Mouse (Mus musculus) hindbrain, embryonic 15.5 days (tissue): ENCODE measurements around the gene Tmprss9. TPM values are rescaled to one million over a fixed set of nuclear protein-coding genes. Genes with fewer than 3 reads are reported as not detected.

Experiments used
- ATAC-seq: fragments of 200-750 bp; cut with Nextera tagmentation; 2 replicates; pipeline ENCODE4 v1.8.0; 2017; ENCODE audit warnings: low read depth, moderate number of reproducible peaks, moderate TSS enrichment; ENCODE audit not compliant: low FRiP score
- H3K27ac ChIP-seq: fragments of 300-500 bp; sonication (generic); replicated peaks from 2 replicates; pipeline ENCODE4 v1.5.1; 2015; ENCODE audit warnings: mild to moderate bottlenecking, inconsistent platforms
- H3K27me3 ChIP-seq: fragments of 300-500 bp; sonication (generic); 2 replicates; pipeline ENCODE4 v1.6.1; 2015; ENCODE audit warnings: control low read depth, inconsistent platforms
- H3K36me3 ChIP-seq: fragments of 300-500 bp; sonication (generic); 2 replicates; pipeline ENCODE4 v1.6.1; 2015; ENCODE audit warnings: control low read depth, inconsistent platforms
- H3K4me1 ChIP-seq: fragments of 300-500 bp; sonication (generic); replicated peaks from 2 replicates; pipeline ENCODE4 v1.6.1; 2015; ENCODE audit warnings: control low read depth, inconsistent platforms
- H3K4me2 ChIP-seq: fragments of 300-500 bp; sonication (generic); 2 replicates; pipeline ENCODE4 v1.6.1; 2015; ENCODE audit warnings: moderate library complexity, mild to moderate bottlenecking, inconsistent platforms
- H3K4me3 ChIP-seq: fragments of 300-500 bp; sonication (generic); 2 replicates; pipeline ENCODE4 v1.5.1; 2015; ENCODE audit warnings: mild to moderate bottlenecking, inconsistent platforms
- H3K9ac ChIP-seq: fragments of 300-500 bp; sonication (generic); 2 replicates; pipeline ENCODE4 v1.6.1; 2015; ENCODE audit warnings: inconsistent platforms
- H3K9me3 ChIP-seq: fragments of 300-500 bp; sonication (generic); 2 replicates; pipeline ENCODE4 v1.6.1; 2016; ENCODE audit warnings: control low read depth, inconsistent platforms
- WGBS: fragments of 180-500 bp; shearing (Covaris S2); methylation state at CpG from one replicate; pipeline ENCODE4 v1.1.7; 2015; 5-methylcytosine and 5-hydroxymethylcytosine counted together
- polyA plus RNA-seq: library from polyadenylated mRNA; unstranded; fragments of >200 nt; fragmentation: Nextera tagmentation; extraction: Ambion mirVana; gene quantifications from 2 replicates; pipeline ENCODE4 v1.2.1, GENCODE M21; 2015

Gene Tmprss9
- polyA plus RNA-seq, 1 experiment from 2014 or later = 0.22 TPM

GRCm38 (mm10) chr10:80928586-80929298, 57.1 kb downstream of the Tmprss9 start:
- Histone ChIP-seq H3K36me3 (no peaks in the 10 kb centered on the region), H3K27me3 (peaks cover 26% of the 10 kb centered on the region), H3K9ac (peak overlapping the region; percentile 72), H3K4me3 (peak overlapping the region; percentile 54), H3K4me2 (peak overlapping the region; percentile 95), H3K4me1 (peaks cover 49% of the 10 kb centered on the region), H3K27ac (peak overlapping the region; percentile 69), H3K9me3 (no peaks in the 10 kb centered on the region)
- peak; percentile 20; the same call in 1 of the 2 replicates for ATAC-seq
- under 1% methylated on average over 48 of the region's 48 CpGs for WGBS

GRCm38 (mm10) chr10:80929299-80930226, 57.9 kb downstream of the Tmprss9 start, which contains the start of gene Gadd45b:
Gene Gadd45b (plus strand): TSS chr10:80930073.
- peak; percentile 93 for ATAC-seq
- H3K9me3 ChIP-seq = no peaks in the 10 kb centered on the region
- WGBS = under 1% methylated on average over 56 of the region's 56 CpGs
- H3K36me3 ChIP-seq = no peaks in the 10 kb centered on the region
- peaks cover 52% of the 10 kb centered on the region for H3K4me1 ChIP-seq
- peak within 1 kb of the TSS; percentile 54 for H3K4me3 ChIP-seq
- peaks cover 34% of the 10 kb centered on the region for H3K27me3 ChIP-seq
- peak within 1 kb of the TSS; percentile 72 for H3K9ac ChIP-seq
- H3K4me2 ChIP-seq = peak within 1 kb of the TSS; percentile 95
- H3K27ac ChIP-seq = peak within 1 kb of the TSS; percentile 69

- ATAC-seq = no peak
- H3K4me2 ChIP-seq = peak overlapping the region; percentile 95
- peak overlapping the region; percentile 28 for H3K9ac ChIP-seq
- peaks cover 37% of the 10 kb centered on the region for H3K27me3 ChIP-seq
- 0 out of 2 replicates have a peak overlapping the region, but pooled peaks have one; percentile 12 for H3K27ac ChIP-seq
- H3K4me3 ChIP-seq = peak overlapping the region; percentile 54
- no peaks in the 10 kb centered on the region for H3K9me3 ChIP-seq
- H3K36me3 ChIP-seq = no peaks in the 10 kb centered on the region
- peaks cover 55% of the 10 kb centered on the region for H3K4me1 ChIP-seq
- under 1% methylated on average over 45 of the region's 45 CpGs for whole genome bisulfite sequencing
Observed at GRCm38 (mm10) chr10:80930361-80931152, 58.9 kb downstream of the Tmprss9 start.

- no peak overlapping the region for H3K27ac ChIP-seq
- no peak overlapping the region; the same call in 1 of the 2 replicates for H3K9ac ChIP-seq
- peaks cover 37% of the 10 kb centered on the region for H3K27me3 ChIP-seq
- ATAC-seq = no peak
- no peaks in the 10 kb centered on the region for H3K9me3 ChIP-seq
- H3K4me2 ChIP-seq = peak overlapping the region; percentile 95
- peak overlapping the region; percentile 54 for H3K4me3 ChIP-seq
- WGBS = 2% methylated on average over 14 of the region's 14 CpGs
- peaks cover 61% of the 10 kb centered on the region for H3K4me1 ChIP-seq
- H3K36me3 ChIP-seq = no peaks in the 10 kb centered on the region
Observed at GRCm38 (mm10) chr10:80931153-80931671, 59.6 kb downstream of the Tmprss9 start.

GRCm38 (mm10) chr10:80931695-80932094, 60.0 kb downstream of the Tmprss9 start:
- Histone ChIP-seq H3K4me1 (peaks cover 66% of the 10 kb centered on the region), H3K36me3 (no peaks in the 10 kb centered on the region), H3K27ac (no peak overlapping the region), H3K4me3 (peak overlapping the region; percentile 54), H3K9me3 (no peaks in the 10 kb centered on the region), H3K9ac (no peak overlapping the region), H3K27me3 (peaks cover 37% of the 10 kb centered on the region), H3K4me2 (peak overlapping the region; percentile 95)
- under 1% methylated on average over 25 of the region's 26 CpGs for WGBS
- ATAC-seq = no peak

- H3K27me3 ChIP-seq = peaks cover 37% of the 10 kb centered on the region
- peak overlapping the region; percentile 54 for H3K4me3 ChIP-seq
- H3K9ac ChIP-seq = no peak overlapping the region
- peak overlapping the region; percentile 95 for H3K4me2 ChIP-seq
- ATAC-seq = no peak
- no peak overlapping the region for H3K27ac ChIP-seq
- no peaks in the 10 kb centered on the region for H3K9me3 ChIP-seq
- H3K36me3 ChIP-seq = no peaks in the 10 kb centered on the region
- peaks cover 71% of the 10 kb centered on the region for H3K4me1 ChIP-seq
- WGBS = under 1% methylated on average over 20 of the region's 20 CpGs
Observed at GRCm38 (mm10) chr10:80932206-80932605, 60.6 kb downstream of the Tmprss9 start.

- no peak for ATAC-seq
- Histone ChIP-seq H3K4me3 (peak overlapping the region; percentile 54; the same call in 1 of the 2 replicates), H3K36me3 (no peaks in the 10 kb centered on the region), H3K4me2 (peak overlapping the region; percentile 95), H3K9ac (no peak overlapping the region), H3K27me3 (peaks cover 37% of the 10 kb centered on the region), H3K9me3 (no peaks in the 10 kb centered on the region), H3K4me1 (peaks cover 77% of the 10 kb centered on the region), H3K27ac (no peak overlapping the region)
- 2% methylated on average over 17 of the region's 17 CpGs for WGBS
Observed at GRCm38 (mm10) chr10:80932700-80933420, 61.2 kb downstream of the Tmprss9 start.

- peaks cover 37% of the 10 kb centered on the region for H3K27me3 ChIP-seq
- no peak overlapping the region for H3K27ac ChIP-seq
- peak overlapping the region; percentile 10 for H3K4me3 ChIP-seq
- H3K9ac ChIP-seq = no peak overlapping the region
- no peak for ATAC-seq
- no peaks in the 10 kb centered on the region for H3K36me3 ChIP-seq
- peak overlapping the region; percentile 40 for H3K4me2 ChIP-seq
- WGBS = 3% methylated on average over 21 of the region's 21 CpGs
- peaks cover 82% of the 10 kb centered on the region for H3K4me1 ChIP-seq
- H3K9me3 ChIP-seq = no peaks in the 10 kb centered on the region
Observed at GRCm38 (mm10) chr10:80933421-80933979, 61.9 kb downstream of the Tmprss9 start.

- peaks cover 83% of the 10 kb centered on the region for H3K4me1 ChIP-seq
- H3K9ac ChIP-seq = no peak overlapping the region
- H3K4me3 ChIP-seq = no peak overlapping the region
- no peaks in the 10 kb centered on the region for H3K36me3 ChIP-seq
- peaks cover 37% of the 10 kb centered on the region for H3K27me3 ChIP-seq
- peak overlapping the region; percentile 40; the same call in 1 of the 2 replicates for H3K4me2 ChIP-seq
- no peaks in the 10 kb centered on the region for H3K9me3 ChIP-seq
- no peak for ATAC-seq
- WGBS = 35% methylated on average over 14 of the region's 14 CpGs
- H3K27ac ChIP-seq = no peak overlapping the region
Observed at GRCm38 (mm10) chr10:80934136-80934985, 62.7 kb downstream of the Tmprss9 start.

GRCm38 (mm10) chr10:80935241-80935640, 63.6 kb downstream of the Tmprss9 start:
- no peaks in the 10 kb centered on the region for H3K9me3 ChIP-seq
- H3K27me3 ChIP-seq = peaks cover 37% of the 10 kb centered on the region
- H3K9ac ChIP-seq = no peak overlapping the region
- 0 out of 2 replicates have a peak overlapping the region, but pooled peaks have one; percentile 1 for H3K27ac ChIP-seq
- H3K4me1 ChIP-seq = peaks cover 86% of the 10 kb centered on the region
- WGBS = 8% methylated on average over 3 of the region's 3 CpGs
- H3K4me2 ChIP-seq = no peak overlapping the region; the same call in 1 of the 2 replicates
- ATAC-seq = no peak
- H3K36me3 ChIP-seq = no peaks in the 10 kb centered on the region
- H3K4me3 ChIP-seq = no peak overlapping the region
